Mouse (Mus musculus) hindbrain, embryonic 14.5 days (tissue): ENCODE measurements around the gene Tnrc6c. TPM values are rescaled to one million over a fixed set of nuclear protein-coding genes. Genes with fewer than 3 reads are reported as not detected.

ENCODE experiments used
- ATAC-seq: fragments of 200-750 bp; cut with Nextera tagmentation; 2 replicates; pipeline ENCODE4 v1.8.0; 2017; ENCODE audit warnings: moderate number of reproducible peaks, mild to moderate bottlenecking, moderate TSS enrichment, moderate library complexity; ENCODE audit not compliant: low FRiP score
- DNase-seq: peaks from one replicate; pipeline ENCODE4 v3.0.0-alpha.2; 2015; ENCODE audit warnings: low spot score
- H3K27ac ChIP-seq: fragments of 300-500 bp; sonication (generic); 2 replicates; pipeline ENCODE4 v1.5.1; 2014; ENCODE audit warnings: mild to moderate bottlenecking, moderate library complexity
- H3K27me3 ChIP-seq: fragments of 300-500 bp; sonication (generic); 2 replicates; pipeline ENCODE4 v1.6.1; 2014; ENCODE audit warnings: mild to moderate bottlenecking, low read length, mixed read lengths; ENCODE audit not compliant: control insufficient read depth, insufficient read depth
- H3K36me3 ChIP-seq: fragments of 300-500 bp; sonication (generic); replicated peaks from 2 replicates; pipeline ENCODE4 v1.6.1; 2014; ENCODE audit not compliant: control insufficient read depth, insufficient read depth
- H3K4me1 ChIP-seq: fragments of 300-500 bp; sonication (generic); replicated peaks from 2 replicates; pipeline ENCODE4 v1.6.1; 2014; ENCODE audit warnings: antibody characterized with exemption, low read length, mixed read lengths; ENCODE audit not compliant: control insufficient read depth, insufficient read depth
- H3K4me2 ChIP-seq: fragments of 300-500 bp; sonication (generic); replicated peaks from 2 replicates; pipeline ENCODE4 v1.6.1; 2014; ENCODE audit warnings: mild to moderate bottlenecking, moderate library complexity
- H3K4me3 ChIP-seq: fragments of 300-500 bp; sonication (generic); replicated peaks from 2 replicates; pipeline ENCODE4 v1.5.1; 2014; ENCODE audit warnings: mild to moderate bottlenecking, low read length
- H3K9ac ChIP-seq: fragments of 300-500 bp; sonication (generic); 2 replicates; pipeline ENCODE4 v1.6.1; 2014
- H3K9me3 ChIP-seq: fragments of 300-500 bp; sonication (generic); 2 replicates; pipeline ENCODE4 v1.6.1; 2016; ENCODE audit warnings: low read length; ENCODE audit not compliant: control insufficient read depth
- WGBS: fragments of 180-500 bp; shearing (Covaris S2); extraction: QIAGEN DNeasy Blood & Tissue Kit; methylation state at CpG from one replicate; pipeline ENCODE4 v1.1.7; 2014; 5-methylcytosine and 5-hydroxymethylcytosine counted together
- polyA plus RNA-seq: library from polyadenylated mRNA; unstranded; fragments of >200 nt; fragmentation: Nextera tagmentation; extraction: Ambion mirVana; gene quantifications from 2 replicates; pipeline ENCODE4 v1.2.1, GENCODE M21; 2014

Tnrc6c gene
- polyA plus RNA-seq, 1 experiment from 2014 or later = 25.1 TPM

- H3K4me2 ChIP-seq = peak overlapping the region; percentile 19
- no peak overlapping the region for H3K9ac ChIP-seq
- no peaks in the 10 kb centered on the region for H3K4me1 ChIP-seq
- peaks cover 9% of the 10 kb centered on the region for H3K27me3 ChIP-seq
- DNase-seq (no peak), ATAC-seq (no peak)
- no peak overlapping the region for H3K4me3 ChIP-seq
- H3K36me3 ChIP-seq = no peaks in the 10 kb centered on the region
- H3K27ac ChIP-seq = no peak overlapping the region
- no peaks in the 10 kb centered on the region for H3K9me3 ChIP-seq
- WGBS = 36% methylated on average over 23 of the region's 23 CpGs
These were observed 136.8 kb downstream of the Tnrc6c start for GRCm38 (mm10) chr11:117790703-117791440.

- Histone ChIP-seq H3K9me3 (no peaks in the 10 kb centered on the region), H3K4me2 (no peak overlapping the region), H3K9ac (no peak overlapping the region), H3K27me3 (peaks cover 9% of the 10 kb centered on the region), H3K36me3 (no peaks in the 10 kb centered on the region), H3K4me3 (no peak overlapping the region), H3K27ac (no peak overlapping the region), H3K4me1 (no peaks in the 10 kb centered on the region)
- 85% methylated on average over 9 of the region's 9 CpGs for WGBS
- no peak for DNase-seq
- no peak for ATAC-seq
These were observed 137.3 kb downstream of the Tnrc6c start for GRCm38 (mm10) chr11:117791441-117791761.

GRCm38 (mm10) chr11:117792281-117792888 is 138.3 kb downstream of the Tnrc6c start:
- Histone ChIP-seq H3K36me3 (no peaks in the 10 kb centered on the region), H3K27me3 (peaks cover 9% of the 10 kb centered on the region), H3K9me3 (no peaks in the 10 kb centered on the region), H3K4me1 (no peaks in the 10 kb centered on the region), H3K4me2 (peak overlapping the region; percentile 19), H3K27ac (no peak overlapping the region), H3K9ac (no peak overlapping the region), H3K4me3 (no peak overlapping the region)
- WGBS = 12% methylated on average over 22 of the region's 22 CpGs
- no peak for DNase-seq
- no peak for ATAC-seq

- no peak overlapping the region for H3K4me2 ChIP-seq
- no peaks in the 10 kb centered on the region for H3K9me3 ChIP-seq
- H3K27ac ChIP-seq = no peak overlapping the region
- no peak for ATAC-seq
- H3K4me3 ChIP-seq = no peak overlapping the region
- no peaks in the 10 kb centered on the region for H3K36me3 ChIP-seq
- no peaks in the 10 kb centered on the region for H3K4me1 ChIP-seq
- H3K9ac ChIP-seq = no peak overlapping the region
- 54% methylated on average over 4 of the region's 4 CpGs for WGBS
- peaks cover 9% of the 10 kb centered on the region for H3K27me3 ChIP-seq
- no peak for DNase-seq
These were observed 140.0 kb downstream of the Tnrc6c start for GRCm38 (mm10) chr11:117794035-117794551.

- no peak overlapping the region for H3K4me2 ChIP-seq
- no peak overlapping the region for H3K9ac ChIP-seq
- ATAC-seq = no peak
- no peaks in the 10 kb centered on the region for H3K9me3 ChIP-seq
- 49% methylated on average over 5 of the region's 5 CpGs for WGBS
- H3K4me3 ChIP-seq = no peak overlapping the region
- H3K4me1 ChIP-seq = no peaks in the 10 kb centered on the region
- DNase-seq = no peak
- H3K27me3 ChIP-seq = no peaks in the 10 kb centered on the region
- H3K36me3 ChIP-seq = no peaks in the 10 kb centered on the region
- no peak overlapping the region for H3K27ac ChIP-seq
These were observed 142.9 kb downstream of the Tnrc6c start for GRCm38 (mm10) chr11:117796954-117797353.

DNA sequence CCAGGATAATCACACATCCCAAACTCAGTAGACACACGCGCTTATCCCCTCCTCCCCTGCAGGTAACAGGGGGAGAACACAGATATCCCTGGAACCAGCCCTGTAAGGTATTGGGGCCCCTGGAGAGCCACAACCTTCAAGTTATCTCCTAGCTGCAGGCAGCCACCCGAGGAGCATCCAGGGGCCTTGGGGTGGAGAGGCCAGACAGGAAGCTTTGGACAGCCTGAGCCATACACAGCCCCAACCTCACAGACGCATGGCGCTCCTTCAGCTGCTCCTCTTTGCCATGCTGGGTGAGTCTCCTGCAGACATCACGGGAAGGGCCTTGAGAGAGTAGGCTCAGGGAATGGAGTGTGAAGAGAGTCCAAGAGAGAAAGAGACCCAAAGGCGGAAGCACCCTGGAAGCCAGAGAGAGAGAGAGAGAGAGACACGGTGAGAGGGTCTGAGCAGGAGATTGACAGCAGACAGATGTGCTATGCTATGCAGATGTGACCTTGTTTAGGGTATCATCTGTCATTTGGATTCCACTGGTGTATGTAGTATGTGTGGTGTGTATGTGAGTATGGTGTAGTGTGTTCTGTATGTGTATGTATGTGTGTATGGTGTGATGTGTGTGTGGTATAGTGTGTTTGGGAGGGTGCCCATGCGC is 143.5 kb downstream of the Tnrc6c start, which contains the start of gene 6030468B19Rik:
Gene 6030468B19Rik, plus strand, starts transcription at position 150 of the 649 bp plus-strand sequence.
- no peak within 1 kb of the TSS for H3K4me2 ChIP-seq
- no peak for ATAC-seq
- no peak within 1 kb of the TSS for H3K9ac ChIP-seq
- WGBS = 63% methylated on average over 9 of the region's 9 CpGs
- no peaks in the 10 kb centered on the region for H3K4me1 ChIP-seq
- H3K36me3 ChIP-seq = no peaks in the 10 kb centered on the region
- no peaks in the 10 kb centered on the region for H3K27me3 ChIP-seq
- no peak within 1 kb of the TSS for H3K4me3 ChIP-seq
- DNase-seq = no peak
- no peaks in the 10 kb centered on the region for H3K9me3 ChIP-seq
- H3K27ac ChIP-seq = no peak within 1 kb of the TSS

- Histone ChIP-seq H3K27me3 (no peaks in the 10 kb centered on the region), H3K36me3 (no peaks in the 10 kb centered on the region), H3K27ac (no peak overlapping the region), H3K4me2 (no peak overlapping the region), H3K9me3 (no peaks in the 10 kb centered on the region), H3K4me1 (no peaks in the 10 kb centered on the region), H3K9ac (no peak overlapping the region), H3K4me3 (no peak overlapping the region)
- no peak for DNase-seq
- WGBS = 43% methylated on average over 2 of the region's 2 CpGs
- ATAC-seq = no peak
These were observed 144.1 kb downstream of the Tnrc6c start for GRCm38 (mm10) chr11:117798160-117798541.

GRCm38 (mm10) chr11:117799174-117799573 is 145.1 kb downstream of the Tnrc6c start:
- Histone ChIP-seq H3K4me2 (no peak overlapping the region), H3K36me3 (no peaks in the 10 kb centered on the region), H3K27ac (no peak overlapping the region), H3K9me3 (no peaks in the 10 kb centered on the region), H3K9ac (no peak overlapping the region), H3K4me3 (no peak overlapping the region), H3K4me1 (no peaks in the 10 kb centered on the region), H3K27me3 (no peaks in the 10 kb centered on the region)
- ATAC-seq = no peak
- no peak for DNase-seq
- WGBS = 76% methylated on average over 5 of the region's 5 CpGs

DNA sequence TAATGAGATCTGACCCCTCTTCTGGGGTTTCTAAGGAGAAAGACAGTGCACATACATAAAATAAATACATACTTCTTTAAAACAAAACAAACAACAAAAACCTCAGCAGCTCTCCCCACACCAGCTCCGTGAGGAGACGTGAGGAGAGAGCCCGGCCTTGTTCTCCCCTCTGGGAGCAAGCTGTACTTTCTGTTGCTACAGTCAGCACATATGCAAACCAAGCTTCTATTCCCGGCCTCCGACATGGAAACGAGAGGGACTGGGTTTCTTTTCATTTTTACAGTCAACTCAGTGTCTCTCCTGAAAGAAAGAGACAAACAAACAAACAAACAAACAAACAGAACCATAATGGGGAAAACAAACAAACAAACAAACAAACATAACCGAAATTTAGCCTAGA is 145.9 kb downstream of the Tnrc6c start:
- Histone ChIP-seq H3K36me3 (no peaks in the 10 kb centered on the region), H3K27me3 (no peaks in the 10 kb centered on the region), H3K27ac (no peak overlapping the region), H3K9ac (no peak overlapping the region), H3K9me3 (no peaks in the 10 kb centered on the region), H3K4me2 (no peak overlapping the region), H3K4me1 (no peaks in the 10 kb centered on the region), H3K4me3 (no peak overlapping the region)
- ATAC-seq (no peak), DNase-seq (no peak)
- 89% methylated on average over 7 of the region's 7 CpGs for WGBS
